Mouse (Mus musculus) thymus, adult 2 months (tissue): ENCODE measurements at regions not wholly inside any gene's neighbourhood (a gene's known extent, or its start where the extent isn't known, plus 50 kb on each side); places are given as distances from the start of the nearest gene placed in this dataset.

Experiments used
- DNase-seq: peaks from one replicate; pipeline ENCODE4 v3.0.0; 2021
- H3K27ac ChIP-seq: fragments of 200-500 bp; 2 replicates; pipeline ENCODE4 v1.5.1; 2012; ENCODE audit warnings: low read length, control low read depth; ENCODE audit not compliant: control insufficient read depth, insufficient read depth
- H3K27me3 ChIP-seq: fragments of 200-500 bp; 2 replicates; pipeline ENCODE4 v1.6.1; 2012; ENCODE audit warnings: mild to moderate bottlenecking, low read length, moderate library complexity, mixed read lengths; ENCODE audit not compliant: control insufficient read depth, insufficient read depth
- H3K36me3 ChIP-seq: fragments of 200-500 bp; 2 replicates; pipeline ENCODE4 v1.6.1; 2012; ENCODE audit warnings: mild to moderate bottlenecking, low read length, moderate library complexity; ENCODE audit not compliant: control insufficient read depth, insufficient read depth
- H3K4me1 ChIP-seq: fragments of 200-500 bp; replicated peaks from 2 replicates; pipeline ENCODE4 v1.6.1; 2012; ENCODE audit warnings: low read length; ENCODE audit not compliant: control insufficient read depth, insufficient read depth
- H3K4me3 ChIP-seq: fragments of 200-500 bp; 2 replicates; pipeline ENCODE4 v1.5.1; 2012; ENCODE audit warnings: mild to moderate bottlenecking, low read length, control low read depth, moderate library complexity; ENCODE audit not compliant: control insufficient read depth, insufficient read depth
- CTCF ChIP-seq: fragments of 200-500 bp; IDR thresholded peaks from 2 replicates; pipeline ENCODE4 v1.5.1; 2012; ENCODE audit warnings: mild to moderate bottlenecking, control low read depth, low read length, moderate library complexity, borderline replicate concordance; ENCODE audit not compliant: control insufficient read depth, poor library complexity, insufficient read depth; ENCODE audit errors: extremely low read depth
- POLR2A ChIP-seq: fragments of 200-500 bp; IDR thresholded peaks from 2 replicates; pipeline ENCODE4 v1.6.1; 2012; ENCODE audit warnings: mild to moderate bottlenecking, low read length, control low read depth, moderate library complexity; ENCODE audit not compliant: control insufficient read depth, poor library complexity, insufficient read depth; ENCODE audit errors: extremely low read depth
- WGBS: fragments of 180-500 bp; shearing (Covaris S2); methylation state at CpG from one replicate; pipeline ENCODE4 v1.1.7; 2018; 5-methylcytosine and 5-hydroxymethylcytosine counted together

- DNase-seq: no peak
- H3K36me3 ChIP-seq: no peaks in the 10 kb centered on the region
These were observed 169.8 kb upstream of the Tcerg1l start for GRCm38 (mm10) chr7:138567352-138567751.

GRCm38 (mm10) chr7:138551629-138552028 is 154.1 kb upstream of the Tcerg1l start:
- WGBS: 89% methylated on average over 10 of the region's 10 CpGs
- H3K36me3 ChIP-seq: no peaks in the 10 kb centered on the region
- TF ChIP-seq POLR2A (no peak), CTCF (no peak)
- no peak for DNase-seq
- H3K4me3 ChIP-seq: no peak overlapping the region
- no peaks in the 10 kb centered on the region for H3K27me3 ChIP-seq
- no peaks in the 10 kb centered on the region for H3K4me1 ChIP-seq
- H3K27ac ChIP-seq: no peak overlapping the region

More at GRCm38 (mm10) chr7:138567352-138567751, 169.8 kb upstream of the Tcerg1l start:
- H3K4me1 ChIP-seq: no peaks in the 10 kb centered on the region
- no peaks in the 10 kb centered on the region for H3K27me3 ChIP-seq
- WGBS: 83% methylated on average over 3 of the region's 3 CpGs
- no peak overlapping the region for H3K4me3 ChIP-seq
- TF ChIP-seq POLR2A (no peak), CTCF (no peak)
- no peak overlapping the region for H3K27ac ChIP-seq

GRCm38 (mm10) chr7:138547881-138548280 is 150.4 kb upstream of the Tcerg1l start:
- H3K4me3 ChIP-seq: no peak overlapping the region
- H3K4me1 ChIP-seq: no peaks in the 10 kb centered on the region
- WGBS: 90% methylated on average over 7 of the region's 7 CpGs
- H3K27ac ChIP-seq: no peak overlapping the region
- TF ChIP-seq CTCF (no peak), POLR2A (no peak)
- H3K36me3 ChIP-seq: no peaks in the 10 kb centered on the region
- no peak for DNase-seq
- H3K27me3 ChIP-seq: no peaks in the 10 kb centered on the region

GRCm38 (mm10) chr7:138538048-138538831 is 140.7 kb upstream of the Tcerg1l start:
- TF ChIP-seq CTCF (no peak), POLR2A (no peak)
- DNase-seq: no peak

GRCm38 (mm10) chr7:138526143-138526542 is 128.6 kb upstream of the Tcerg1l start:
- 100% methylated on average over 2 of the region's 2 CpGs for WGBS

More at GRCm38 (mm10) chr7:138538048-138538831, 140.7 kb upstream of the Tcerg1l start:
- Histone ChIP-seq H3K27me3 (no peaks in the 10 kb centered on the region), H3K4me1 (no peaks in the 10 kb centered on the region), H3K27ac (no peak overlapping the region), H3K36me3 (no peaks in the 10 kb centered on the region), H3K4me3 (no peak overlapping the region)
- WGBS: 86% methylated on average over 18 of the region's 18 CpGs

GRCm38 (mm10) chr7:138524936-138525335 is 127.4 kb upstream of the Tcerg1l start:
- Histone ChIP-seq H3K4me3 (no peak overlapping the region), H3K27ac (no peak overlapping the region), H3K4me1 (no peaks in the 10 kb centered on the region), H3K36me3 (no peaks in the 10 kb centered on the region), H3K27me3 (no peaks in the 10 kb centered on the region)
- TF ChIP-seq POLR2A (no peak), CTCF (no peak)
- DNase-seq: no peak
- WGBS: 97% methylated on average over 3 of the region's 3 CpGs

More at GRCm38 (mm10) chr7:138526143-138526542, 128.6 kb upstream of the Tcerg1l start:
- H3K36me3 ChIP-seq: no peaks in the 10 kb centered on the region
- no peak for DNase-seq
- TF ChIP-seq CTCF: no peak
- no peak for TF ChIP-seq POLR2A
- H3K4me1 ChIP-seq: no peaks in the 10 kb centered on the region
- H3K4me3 ChIP-seq: no peak overlapping the region
- no peaks in the 10 kb centered on the region for H3K27me3 ChIP-seq
- no peak overlapping the region for H3K27ac ChIP-seq

- H3K27me3 ChIP-seq: no peaks in the 10 kb centered on the region
- no peak for DNase-seq
- no peak overlapping the region for H3K27ac ChIP-seq
- H3K36me3 ChIP-seq: no peaks in the 10 kb centered on the region
- H3K4me3 ChIP-seq: no peak overlapping the region
- 89% methylated on average over 2 of the region's 2 CpGs for WGBS
- TF ChIP-seq CTCF: no peak
- no peak for TF ChIP-seq POLR2A
- no peaks in the 10 kb centered on the region for H3K4me1 ChIP-seq
These were observed 116.6 kb upstream of the Tcerg1l start for GRCm38 (mm10) chr7:138514171-138514570.
